11 mouse cellular contexts compared by ENCODE assay signal in genomic region chr7:91267764-91268163, GRCm38 (mm10).
A peak's percentile ranks its signal among the peaks of the same experiment; 100 is the strongest.
DNase-seq lines count a peak whose midpoint lies in the region; ATAC-seq lines count a peak whose summit lies in the region.
"Had no signal": no experiment of that assay in that cellular context is flagged by ENCODE, and none has a peak within 500 bp of the region (broad histone marks: within the 10 kb centered on the region; RNA-seq: fewer than 3 reads in every experiment).

No protein-coding gene starts in this region.

- H3K4me2 ChIP-seq in neural tube, embryonic 15.5 days = no peak overlapping the region
- H3K4me2 ChIP-seq in midbrain, embryonic 13.5 days (replicated peaks) = no peak overlapping the region

- no peak overlapping the region for H3K9ac ChIP-seq in neural tube, embryonic 15.5 days (replicated peaks)
- no peak overlapping the region for H3K9ac ChIP-seq in midbrain, embryonic 13.5 days (replicated peaks)

- ATAC-seq in neural tube, embryonic 15.5 days (ENCODE audit: low FRiP score) = no peak
- ATAC-seq in midbrain, embryonic 13.5 days = no peak
- ATAC-seq: CD4-positive, CD25-positive, alpha-beta regulatory T cell, adult 4 months had no signal

- H3K27ac ChIP-seq in neural tube, embryonic 15.5 days (replicated peaks) = no peak overlapping the region
- H3K27ac ChIP-seq in midbrain, embryonic 13.5 days = no peak overlapping the region

- peak; percentile 29 to 53 for DNase-seq in heart, postnatal 10 days
- no peak for DNase-seq in heart, adult 9 months (ENCODE audit: low spot score in 2 of 2)
- peak; percentile 28 for DNase-seq in neural tube, embryonic 10.5 days (ENCODE audit: extremely low spot score, low spot score)
- peak; percentile 68 for DNase-seq in embryo, embryonic 11 days
- DNase-seq in ovary, postnatal 36 days (ENCODE audit: low spot score) = peak; percentile 8
- DNase-seq in B cell, adult 2 months = no peak
- DNase-seq: cerebellum, adult 11 months; gastrocnemius, postnatal 36 days had no signal

- no peaks in the 10 kb centered on the region for H3K9me3 ChIP-seq in neural tube, embryonic 15.5 days (replicated peaks)
- no peaks in the 10 kb centered on the region for H3K9me3 ChIP-seq in midbrain, embryonic 13.5 days

- no peaks in the 10 kb centered on the region for H3K27me3 ChIP-seq in neural tube, embryonic 15.5 days (replicated peaks)
- H3K27me3 ChIP-seq in midbrain, embryonic 13.5 days = 0 out of 2 replicates have a peak, but pooled peaks cover 3% of the 10 kb centered on the region

- intact Hi-C loops in heart, postnatal 10 days (cut with DNase I) = no loop called here

- H3K4me3 ChIP-seq in neural tube, embryonic 15.5 days (replicated peaks) = no peak overlapping the region
- no peak overlapping the region for H3K4me3 ChIP-seq in midbrain, embryonic 13.5 days (replicated peaks)

- 47% methylated on average over 1 of the region's 1 CpGs for WGBS in neural tube, embryonic 15.5 days
- 51% methylated on average over 1 of the region's 1 CpGs for WGBS in midbrain, embryonic 13.5 days

- H3K36me3 ChIP-seq in neural tube, embryonic 15.5 days = no peaks in the 10 kb centered on the region
- no peaks in the 10 kb centered on the region for H3K36me3 ChIP-seq in midbrain, embryonic 13.5 days

- H3K4me1 ChIP-seq in neural tube, embryonic 15.5 days = peaks cover 6% of the 10 kb centered on the region; the same call in 1 of the 2 replicates
- H3K4me1 ChIP-seq in midbrain, embryonic 13.5 days (replicated peaks) = peaks cover 7% of the 10 kb centered on the region

Comparison
In these comparisons a context has a peak if more than half of its experiments do, and no peak if none do; other contexts are left out.
1. DNase-seq: peak in heart, postnatal 10 days (2 of 2), neural tube, embryonic 10.5 days (single experiment), embryo, embryonic 11 days (single experiment) and ovary, postnatal 36 days (single experiment); none in heart, adult 9 months (0 of 2) and B cell, adult 2 months (0 of 2).